Mouse (Mus musculus): Measurements from ENCODE around the gene Gm47996. TPM values are rescaled to one million over a fixed set of nuclear protein-coding genes. Genes with fewer than 3 reads are reported as not detected.

Gm47996 gene
- total and polyA plus RNA-seq, 3 experiments: not detected

GRCm38 (mm10) chr1:151177030-151177936 is 32.6 kb upstream of the Gm47996 start (continued):
- TF ChIP-seq SIN3A (IDR thresholded peaks at IDR 0.05; ENCODE audit: low read length) (peak; percentile 76), HCFC1 (IDR thresholded peaks at IDR 0.05; ENCODE audit: low read depth, low read length) (peak; percentile 68), MAX (IDR thresholded peaks at IDR 0.05; ENCODE audit: low read length) (peak; percentile 80), MAFK (IDR thresholded peaks at IDR 0.05; ENCODE audit: borderline replicate concordance, low read depth, low read length) (peak; percentile 91), TCF12 (IDR thresholded peaks at IDR 0.05; ENCODE audit: low read depth, low read length) (peak; percentile 98)

- peak; percentile 9 for DNase-seq (ENCODE audit: low read depth, low spot score)
- H3K4me3 ChIP-seq (ENCODE audit: control insufficient read depth in 1 of 2, insufficient read depth in 1 of 2, low read depth in 2 of 2, low read length in 2 of 2): peak overlapping the region; percentile 41 to 52
- no peaks in the 10 kb centered on the region for H3K9me3 ChIP-seq (replicated peaks; ENCODE audit: insufficient read depth, low read length)
- peaks cover 0 to 30% of the 10 kb centered on the region in 2 experiments; a peak in 2 of 4 replicates for H3K36me3 ChIP-seq (ENCODE audit: control insufficient read depth in 1 of 2, insufficient read depth in 2 of 2, low read length in 2 of 2)
- peaks cover 27 to 45% of the 10 kb centered on the region in 2 experiments for H3K4me1 ChIP-seq (ENCODE audit: control insufficient read depth in 1 of 2, insufficient read depth in 2 of 2, low read length in 2 of 2)
- H3K9ac ChIP-seq (ENCODE audit: control insufficient read depth, low read depth, low read length, poor library complexity, severe bottlenecking): peak overlapping the region; percentile 33
- H3K27me3 ChIP-seq (ENCODE audit: control insufficient read depth in 1 of 2, insufficient read depth in 2 of 2, low read length in 2 of 2): no peaks in the 10 kb centered on the region
- no peaks in the 10 kb centered on the region for H3K79me2 ChIP-seq (ENCODE audit: control insufficient read depth, insufficient read depth, low read length, poor library complexity)
- H3K27ac ChIP-seq (ENCODE audit: control insufficient read depth, low read depth, low read length): peak overlapping the region; percentile 92
- TF ChIP-seq POLR2AphosphoS2 (IDR thresholded peaks at IDR 0.05; ENCODE audit: low read length): peak; percentile 34; the same call in 1 of the 2 replicates
- TF ChIP-seq MEF2A (IDR thresholded peaks at IDR 0.05; ENCODE audit: extremely low read depth, insufficient replicate concordance, low read depth, low read length, poor library complexity, severe bottlenecking): no peak
- TF ChIP-seq SMC3 (IDR thresholded peaks at IDR 0.05; ENCODE audit: low read depth, low read length): no peak
- 0 out of 4 replicates have a peak, but pooled peaks of 1 of the 2 experiments have one; percentile 42 for TF ChIP-seq POLR2A (IDR thresholded peaks at IDR 0.05; ENCODE audit: control insufficient read depth in 1 of 2, insufficient read depth in 1 of 2, low read depth in 1 of 2, low read length in 2 of 2, poor library complexity in 1 of 2)
- no peak for TF ChIP-seq ZKSCAN1 (IDR thresholded peaks at IDR 0.05; ENCODE audit: low read depth, low read length)
- no peak for TF ChIP-seq E2F4 (IDR thresholded peaks at IDR 0.05; ENCODE audit: borderline replicate concordance, low read depth, low read length)
- 0 out of 2 replicates have a peak, but pooled peaks have one; percentile 22 for TF ChIP-seq ELF1 (IDR thresholded peaks at IDR 0.05; ENCODE audit: low read depth, low read length)
- no peak for TF ChIP-seq RAD21 (IDR thresholded peaks at IDR 0.05; ENCODE audit: low read depth, low read length)
- no peak for TF ChIP-seq CTCF (IDR thresholded peaks at IDR 0.05 in 2 of 3, conservative IDR thresholded peaks at IDR 0.05 in 1 of 3; ENCODE audit: control insufficient read depth in 1 of 3, insufficient read depth in 1 of 3, low read depth in 2 of 3, low read length in 3 of 3, poor library complexity in 1 of 3, severe bottlenecking in 1 of 3)
- 0 out of 2 replicates have a peak, but pooled peaks have one; percentile 10 for TF ChIP-seq HCFC1 (IDR thresholded peaks at IDR 0.05; ENCODE audit: low read depth, low read length)
- no peak; the same call in 1 of the 2 replicates for TF ChIP-seq KAT2A (conservative IDR thresholded peaks at IDR 0.05; ENCODE audit: low read depth, low read length)
- TF ChIP-seq NRF1 (IDR thresholded peaks at IDR 0.05; ENCODE audit: insufficient read depth, low read depth, low read length, poor library complexity, severe bottlenecking): no peak; the same call in 1 of the 2 replicates
- TF ChIP-seq MAZ (IDR thresholded peaks at IDR 0.05; ENCODE audit: low read depth, low read length): no peak
- 0 out of 2 replicates have a peak, but pooled peaks have one; percentile 4 for TF ChIP-seq TCF12 (IDR thresholded peaks at IDR 0.05; ENCODE audit: low read depth, low read length)
- TF ChIP-seq ZMIZ1 (IDR thresholded peaks at IDR 0.05; ENCODE audit: low read depth, low read length): no peak
- 0 out of 2 replicates have a peak, but pooled peaks have one; percentile 30 for TF ChIP-seq MAX (IDR thresholded peaks at IDR 0.05; ENCODE audit: low read length)
- 0 out of 2 replicates have a peak, but pooled peaks have one; percentile 20 for TF ChIP-seq GATA1 (IDR thresholded peaks at IDR 0.05; ENCODE audit: low read depth, low read length)
- peak; percentile 19; the same call in 1 of the 2 replicates for TF ChIP-seq MXI1 (IDR thresholded peaks at IDR 0.05; ENCODE audit: low read depth, low read length)
- no peak for TF ChIP-seq RCOR1 (IDR thresholded peaks at IDR 0.05; ENCODE audit: low read depth, low read length)
Measured at GRCm38 (mm10) chr1:151177937-151178271, 32.0 kb upstream of the Gm47996 start.

Data from MEL (cell line).